Mouse (Mus musculus): ENCODE measurements around the gene Btbd10. TPM values are rescaled to one million over a fixed set of nuclear protein-coding genes. Genes with fewer than 3 reads are reported as not detected.

Gene Btbd10
- total RNA-seq, 2 experiments from 2014 or later = 8.9 to 9.3 TPM

DNA sequence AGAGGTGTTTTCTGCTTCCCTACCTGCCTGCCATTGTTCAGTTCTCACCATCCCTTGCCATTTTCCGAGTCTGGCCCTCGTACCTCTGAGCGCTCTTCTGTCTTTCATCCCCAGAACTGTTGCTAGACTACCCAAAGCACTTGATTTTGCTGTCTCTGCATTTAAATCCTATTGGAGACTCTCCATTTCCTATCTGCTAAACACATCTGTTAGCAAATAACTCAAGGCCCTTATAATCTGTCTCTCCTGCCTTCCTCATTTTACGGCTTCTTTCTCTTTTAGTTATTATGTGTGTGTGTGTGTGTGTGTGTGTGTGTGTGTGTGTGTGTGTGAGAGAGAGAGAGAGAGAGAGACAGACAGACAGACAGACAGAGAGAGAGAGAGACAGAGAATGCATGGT, 71.4 kb downstream of the Btbd10 start:
- intact Hi-C loops (cut with DNase I) = no loop called here
- DNase-seq = no peak

DNA sequence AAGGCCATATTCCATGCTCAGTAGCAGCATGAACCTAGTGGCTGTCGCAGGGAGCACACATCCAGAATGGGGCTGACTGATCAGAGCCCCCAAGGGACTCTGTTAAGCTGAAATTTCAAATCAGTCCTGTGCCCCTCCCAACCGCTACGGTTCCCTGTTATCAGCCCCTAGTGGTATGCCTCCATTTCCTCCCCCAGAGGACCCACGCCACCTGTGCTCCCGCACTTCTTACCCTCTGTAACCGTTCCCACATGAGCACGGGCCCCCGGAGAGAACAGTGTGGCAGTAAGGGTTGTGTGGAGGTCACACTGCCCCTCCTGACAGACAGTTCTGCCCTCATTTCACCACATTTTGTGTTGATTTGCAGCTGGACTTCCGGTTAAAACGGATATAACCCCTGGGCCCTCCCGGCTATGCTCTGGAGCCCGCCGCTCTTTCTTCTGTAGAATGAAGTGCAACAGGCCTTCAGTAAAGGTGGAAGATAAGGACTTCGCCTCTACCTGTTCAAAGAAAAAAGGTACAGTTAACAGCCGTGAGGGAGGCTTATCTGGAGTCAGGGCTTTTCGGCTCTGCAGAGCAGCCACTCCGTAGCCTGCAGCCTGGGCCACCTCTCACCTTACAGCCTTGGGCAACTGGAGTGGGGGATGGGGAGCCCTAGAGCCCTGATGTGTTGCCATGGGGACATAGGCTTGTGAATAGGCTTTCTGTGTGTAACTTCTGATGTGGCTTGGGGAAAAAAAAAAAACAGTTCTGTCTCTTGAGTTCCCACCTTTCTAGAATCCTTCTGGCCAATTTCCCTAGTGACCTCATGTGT, 73.9 kb downstream of the Btbd10 start:
- DNase-seq = no peak
- intact Hi-C loops (cut with DNase I) = no loop called here

DNA sequence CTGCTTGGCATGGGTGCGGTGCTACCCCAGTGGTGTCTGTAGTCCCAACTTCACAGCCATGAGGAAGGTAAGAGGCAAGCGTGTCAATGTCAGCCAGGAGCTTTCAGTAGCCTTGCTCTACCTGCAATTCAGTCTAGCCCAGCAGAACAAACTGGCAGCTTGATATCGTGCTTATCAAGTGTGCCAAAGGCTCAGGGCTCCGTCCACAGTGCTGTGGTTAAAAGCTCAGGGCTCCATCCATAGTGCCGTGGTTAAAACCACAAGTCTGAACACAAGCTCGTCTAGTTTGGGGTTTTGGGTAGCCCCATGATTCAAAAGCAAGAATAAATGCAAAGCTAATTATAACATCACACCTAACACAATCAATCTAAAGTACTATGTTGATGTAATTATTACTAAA, 74.6 kb downstream of the Btbd10 start:
- intact Hi-C loops (cut with DNase I) = no loop called here
- DNase-seq = no peak

DNA sequence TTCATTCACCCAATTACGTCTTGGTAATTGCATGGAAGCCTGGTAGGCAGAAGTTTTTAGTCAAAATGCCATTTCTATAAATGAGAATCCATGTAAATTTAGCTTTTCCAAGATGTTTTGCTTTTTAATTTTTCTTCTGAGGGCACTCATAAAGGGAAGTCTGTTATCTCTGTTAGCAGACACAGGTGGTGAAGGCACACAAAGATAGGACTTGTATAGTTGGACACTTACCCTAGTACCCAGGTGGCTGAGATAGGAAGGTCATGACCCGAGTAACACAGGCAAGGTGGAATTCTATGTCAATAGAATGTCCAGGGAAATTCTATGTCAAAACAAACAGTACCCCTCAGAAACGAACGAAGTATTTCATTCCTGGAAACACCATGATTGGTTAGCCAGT, 77.0 kb downstream of the Btbd10 start:
- intact Hi-C loops (cut with DNase I) = no loop called here
- DNase-seq = no peak

DNA sequence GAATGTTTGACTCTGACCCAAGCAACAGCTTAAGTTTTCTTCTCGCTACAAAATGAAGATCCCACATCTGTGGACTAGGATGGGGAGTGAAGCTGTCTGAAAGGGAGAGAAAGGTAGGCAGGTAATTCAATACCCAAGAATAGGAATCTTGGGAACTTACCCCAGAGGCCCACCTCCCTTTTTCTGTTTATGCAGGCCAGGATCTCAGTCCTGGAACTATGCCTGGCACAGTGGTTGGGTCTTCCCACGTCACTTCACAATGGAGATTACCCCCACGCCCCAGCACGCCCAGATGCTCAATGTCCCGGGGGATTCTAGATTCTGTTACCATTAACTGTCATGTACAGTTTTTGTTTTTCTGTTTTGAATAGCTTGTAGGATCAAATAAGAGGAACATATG, 77.5 kb downstream of the Btbd10 start:
- intact Hi-C loops (cut with DNase I) = no loop called here
- no peak for DNase-seq

DNA sequence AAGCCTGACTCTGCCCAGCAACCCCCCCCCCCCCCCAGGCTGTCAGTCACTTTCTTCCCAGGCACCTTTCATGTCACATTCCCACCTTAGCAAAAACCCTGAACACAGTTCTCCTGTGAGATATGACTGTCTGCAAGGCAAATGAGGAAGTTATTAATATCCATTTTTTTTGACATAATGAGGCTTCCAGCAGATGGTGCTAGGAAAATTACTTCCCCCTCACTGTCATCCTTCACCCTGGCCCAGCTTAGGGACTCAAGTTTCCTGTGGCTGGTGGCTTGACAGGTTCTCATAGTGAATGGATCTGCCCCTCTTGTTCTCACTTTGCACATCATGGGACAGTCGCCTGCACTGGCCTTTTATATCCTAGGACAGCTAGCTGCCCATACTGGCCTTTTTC, 80.0 kb downstream of the Btbd10 start:
- DNase-seq = no peak
- intact Hi-C loops (cut with DNase I) = no loop called here

DNA sequence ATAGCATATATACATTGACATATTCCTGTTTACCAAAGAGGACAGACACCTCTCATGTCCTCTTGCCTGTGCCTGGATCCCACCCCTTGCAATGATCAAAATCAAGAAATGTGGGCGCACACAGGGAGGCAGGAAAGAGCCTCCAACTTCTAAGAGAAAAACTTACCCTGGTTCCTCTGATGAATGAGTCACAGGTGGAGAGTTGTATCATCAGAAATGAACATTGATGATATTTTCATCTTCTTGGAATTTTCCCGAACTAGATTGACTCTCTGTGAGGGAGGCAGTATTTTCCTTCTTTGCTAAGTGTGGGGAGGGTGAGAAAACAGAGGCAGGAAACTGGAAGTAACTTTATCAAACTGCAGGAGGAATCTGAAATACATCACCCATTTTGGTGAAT, 83.8 kb downstream of the Btbd10 start:
- intact Hi-C loops (cut with DNase I) = no loop called here
- no peak for DNase-seq

DNA sequence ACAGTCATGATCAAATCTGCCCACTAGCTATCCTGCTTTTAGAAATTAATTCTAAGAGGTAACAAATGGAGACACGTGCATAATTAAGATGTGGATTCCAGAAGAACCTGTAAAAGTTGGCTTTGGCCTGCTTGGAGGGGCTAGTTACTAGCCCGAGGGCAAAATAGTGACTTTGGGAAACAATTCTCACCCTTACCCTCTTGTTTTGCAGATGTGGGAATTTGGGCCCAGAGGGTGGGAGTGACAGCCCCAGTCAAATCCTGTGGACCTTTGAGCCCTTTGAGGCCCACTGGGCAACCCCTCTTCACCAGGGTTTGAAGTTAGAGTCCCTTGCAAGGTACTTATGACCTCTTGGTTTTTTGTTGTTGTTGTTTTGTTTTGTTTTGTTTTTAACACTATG, 89.9 kb downstream of the Btbd10 start:
- intact Hi-C loops (cut with DNase I) = no loop called here
- no peak for DNase-seq

DNA sequence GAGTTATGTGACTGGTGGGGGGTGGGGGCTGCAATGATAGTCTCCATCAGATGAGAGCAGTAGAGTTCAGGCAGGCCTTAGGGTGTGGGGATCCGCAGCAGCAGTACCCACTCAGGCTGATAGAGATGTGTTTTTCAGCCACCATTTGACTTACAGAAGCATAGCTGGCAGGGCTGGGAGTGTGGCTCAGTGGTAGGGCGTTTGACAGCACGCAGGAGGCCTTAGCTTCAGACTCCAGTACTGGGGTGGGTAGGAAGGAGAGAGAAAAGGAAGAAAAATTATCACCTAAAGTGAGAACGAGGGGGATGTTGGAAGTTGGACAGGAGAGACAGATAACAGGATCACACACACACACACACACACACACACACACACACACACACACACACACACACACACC, 90.7 kb downstream of the Btbd10 start:
- DNase-seq = no peak
- intact Hi-C loops (cut with DNase I) = no loop called here

DNA sequence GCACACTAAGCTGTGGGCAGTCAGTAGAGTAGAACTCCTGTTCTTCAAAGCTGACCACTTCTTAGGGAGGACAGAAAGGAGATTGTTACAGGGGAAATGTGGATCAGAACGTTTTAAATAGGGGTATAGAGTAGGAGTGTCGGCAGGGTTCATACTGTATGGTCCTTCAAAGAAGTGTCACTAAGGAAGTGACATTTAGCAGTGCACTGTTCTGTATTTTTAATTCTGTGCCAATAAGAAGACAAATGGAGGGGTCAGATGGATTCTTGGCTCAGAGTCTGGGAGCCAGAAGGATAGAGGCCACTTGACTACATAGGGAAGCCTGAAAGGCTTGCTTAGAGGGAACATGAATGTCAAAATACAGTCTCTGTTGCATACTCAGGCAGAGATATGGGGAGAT, 91.9 kb downstream of the Btbd10 start:
- DNase-seq = no peak
- intact Hi-C loops (cut with DNase I) = no loop called here

DNA sequence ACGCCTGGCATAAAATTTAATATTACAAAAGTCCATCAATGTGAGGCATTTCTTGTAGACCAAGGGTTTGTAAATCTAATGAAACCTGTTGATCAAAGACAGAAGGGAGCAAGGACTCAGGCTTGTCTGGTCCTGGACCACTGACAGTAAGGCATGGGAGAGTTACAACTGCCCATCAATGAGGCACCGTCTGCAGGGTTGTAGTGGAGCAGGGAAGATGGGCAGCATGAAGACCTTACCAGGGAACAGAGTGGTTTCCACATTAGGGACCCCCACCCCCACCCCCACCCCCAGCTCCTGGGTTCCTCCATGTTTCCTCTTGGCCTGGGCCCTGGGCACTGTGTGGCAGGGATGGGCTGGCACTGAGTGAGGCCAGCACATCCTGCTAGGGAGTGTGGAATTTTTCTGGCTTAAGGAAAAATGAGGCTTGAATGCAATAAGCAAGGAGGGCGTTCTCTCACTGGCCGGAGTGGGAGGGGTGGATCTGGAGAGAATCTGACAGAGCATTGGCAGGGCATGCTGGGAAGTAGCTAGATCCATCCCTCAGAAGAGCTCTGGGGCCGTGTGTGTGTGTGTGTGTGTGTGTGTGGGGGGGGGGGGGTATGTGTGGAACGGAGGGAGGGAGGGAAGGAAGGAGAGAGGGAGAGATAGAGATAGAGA, 96.7 kb downstream of the Btbd10 start:
- no peak for DNase-seq

DNA sequence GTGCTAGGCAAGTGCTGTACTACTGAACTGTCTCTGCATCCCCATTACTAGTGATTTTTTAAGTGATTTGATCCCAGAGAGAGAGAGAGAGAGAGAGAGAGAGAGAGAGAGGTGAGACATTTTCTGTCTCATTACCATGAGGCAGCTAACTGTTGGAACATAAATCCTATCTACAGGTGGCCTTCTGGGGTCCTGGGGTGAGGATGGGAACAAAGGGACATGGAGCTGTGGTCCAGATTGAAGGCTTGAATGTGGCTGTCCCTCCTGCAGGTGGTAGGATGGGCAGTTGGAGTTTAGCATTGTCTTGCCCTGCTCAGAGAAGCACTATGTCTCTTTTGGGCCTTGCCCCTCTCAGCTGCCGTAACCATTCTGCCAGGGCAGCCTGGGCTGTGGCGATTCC, 98.2 kb downstream of the Btbd10 start:
- intact Hi-C loops (cut with DNase I) = no loop called here
- DNase-seq = no peak

More for the DNA sequence above, 96.7 kb downstream of the Btbd10 start:
- intact Hi-C loops (cut with DNase I) = no loop called here

DNA sequence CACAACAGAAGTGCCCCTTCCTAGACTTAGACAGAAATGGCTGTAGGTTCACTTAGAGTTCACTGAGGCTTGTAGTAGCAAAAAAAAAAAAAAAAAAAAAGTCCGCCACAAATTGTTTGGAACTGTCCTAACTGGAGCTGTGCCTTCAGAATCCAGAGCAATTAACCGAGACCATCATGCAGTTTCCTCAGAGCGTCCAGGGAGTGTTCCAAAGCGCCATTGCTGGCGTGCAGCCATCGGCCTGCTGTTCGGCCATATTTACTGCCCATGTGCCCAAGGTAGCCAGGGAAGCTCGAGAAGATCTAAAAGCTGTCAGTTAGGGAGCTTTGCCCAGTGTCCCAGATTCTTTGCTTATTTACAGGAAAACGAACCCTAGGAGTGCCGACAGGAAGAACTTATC, 98.6 kb downstream of the Btbd10 start:
- peak; percentile 31 to 36 for DNase-seq

DNA sequence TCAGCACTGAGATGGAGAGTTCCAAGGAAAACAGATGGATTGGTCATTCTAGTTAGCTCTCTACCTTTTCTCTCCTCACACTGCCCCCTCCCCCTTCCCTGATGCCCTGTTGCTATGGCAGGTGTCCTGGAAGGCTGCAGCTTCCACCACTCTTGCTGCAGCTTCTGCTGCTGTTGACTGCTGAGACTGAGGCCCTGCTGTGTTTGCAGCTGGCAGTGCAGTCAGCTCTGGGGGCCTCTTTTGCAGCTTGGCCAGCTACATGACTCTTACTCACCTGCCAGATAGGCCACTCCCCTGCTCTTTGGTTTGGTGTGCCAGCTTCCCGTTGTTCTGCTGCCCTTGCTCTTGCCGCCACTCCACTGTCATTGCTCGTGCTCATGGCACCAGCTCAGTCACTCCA, 99.3 kb downstream of the Btbd10 start:
- intact Hi-C loops (cut with DNase I) = loop anchor here (2.0 kb wide), 1 partner anchor 351 kb away; no protein-coding TSS in a partner anchor
- no peak for DNase-seq

More for the DNA sequence above, 98.6 kb downstream of the Btbd10 start:
- intact Hi-C loops (cut with DNase I) = no loop called here

DNA sequence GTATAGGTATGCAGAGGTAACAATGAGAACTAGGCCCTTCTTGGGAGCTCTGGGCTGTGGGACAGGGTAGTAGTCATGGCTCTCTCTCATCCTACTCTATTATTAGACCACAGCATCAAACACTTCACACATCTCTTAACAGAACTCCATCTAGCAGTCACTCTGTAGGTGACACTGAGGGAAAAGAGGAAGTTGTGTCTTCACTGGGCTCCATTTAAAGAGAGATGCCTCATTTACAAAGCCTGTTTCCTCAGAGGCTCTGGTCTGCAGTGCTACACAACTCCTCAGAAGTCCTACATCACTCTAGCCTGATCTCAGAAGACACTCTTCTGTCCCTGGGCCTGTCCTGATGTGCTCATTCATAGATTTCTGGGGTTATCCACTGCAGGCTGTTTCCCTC, 100.1 kb downstream of the Btbd10 start:
- intact Hi-C loops (cut with DNase I) = loop anchor here (2.0 kb wide), 1 partner anchor 350 kb away; no protein-coding TSS in a partner anchor
- DNase-seq = no peak

DNA sequence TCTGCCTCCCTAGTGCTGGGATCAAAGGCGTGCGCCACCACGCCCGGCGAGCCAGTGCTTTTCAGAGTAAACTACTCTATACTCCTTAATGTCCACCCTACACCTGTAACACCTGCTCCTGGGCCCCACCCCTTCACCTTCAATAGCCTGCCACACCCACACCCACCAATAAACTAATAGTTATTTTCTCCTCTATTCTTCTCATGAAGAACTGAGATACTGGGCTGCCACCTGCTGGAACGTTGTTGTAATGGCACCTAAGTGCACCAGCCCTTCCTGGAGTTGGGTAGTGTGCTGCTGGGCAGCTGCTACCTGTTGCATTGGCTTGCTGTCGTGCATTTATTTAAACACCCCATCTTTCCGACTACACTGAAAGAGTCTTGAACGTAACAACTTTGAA, 100.9 kb downstream of the Btbd10 start:
- intact Hi-C loops (cut with DNase I) = loop anchor here (1.0 to 2.0 kb wide), 2 partner anchors 125 to 349 kb away; no protein-coding TSS in a partner anchor
- DNase-seq = peak; percentile 69 to 81

Other genes starting within 250 kb of the Btbd10 start
- 10 to 100 TPM in 1 of 2 experiments, 1 to 10 TPM in 1; 3.8 to 12.9 TPM for gene Arntl, start 161.9 kb downstream of the Btbd10 start, total RNA-seq (2021)
- gene Pth, start 19.2 kb upstream of the Btbd10 start, total RNA-seq (2021) = not detected
- gene Far1, start 144.4 kb upstream of the Btbd10 start, total RNA-seq (2021) = 10 to 100 TPM; 18.7 to 24.3 TPM